Mouse (Mus musculus) kidney, postnatal 14 days (tissue): Measurements from ENCODE around the gene Ubtf.

Experiments used
- DNase-seq: peaks from one replicate; pipeline ENCODE4 v3.0.0; 2022; ENCODE audit warnings: mixed read lengths

Ubtf gene

DNA sequence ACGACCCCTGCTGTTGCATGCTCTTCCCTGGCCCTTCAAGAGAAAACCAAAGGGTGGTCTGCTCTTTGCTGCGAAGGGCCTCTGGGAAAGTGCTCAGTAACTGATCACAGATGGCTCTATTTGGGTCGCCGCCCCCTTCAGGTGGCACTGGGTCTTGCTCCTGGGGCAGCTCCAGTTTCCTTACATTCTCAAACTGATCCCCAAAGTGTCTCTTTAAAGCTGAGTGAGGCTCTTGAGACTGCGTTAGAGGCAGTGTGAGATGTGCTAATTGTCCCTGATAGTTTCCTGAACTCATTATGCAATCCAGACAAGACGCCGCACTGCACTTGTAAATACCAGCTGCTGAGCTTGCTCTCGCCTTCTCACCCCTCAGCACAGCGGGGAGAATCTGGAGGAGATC lies 62.0 kb downstream of the Ubtf start:
- no peak for DNase-seq
